Mouse (Mus musculus) mouse trophoblast stem cell (cell line): ENCODE measurements at regions not wholly inside any gene's neighbourhood (a gene's known extent, or its start where the extent isn't known, plus 50 kb on each side); places are given as distances from the start of the nearest gene placed in this dataset.

Source experiments
- in situ Hi-C, 2 experiments: fragments of 300-500 bp; cut with MseI, MboI; formaldehyde crosslinking; loops; 2 replicates in 1 of 2; 3 replicates in 1 of 2; pipeline ENCODE4 v1.15.1; 2025

DNA sequence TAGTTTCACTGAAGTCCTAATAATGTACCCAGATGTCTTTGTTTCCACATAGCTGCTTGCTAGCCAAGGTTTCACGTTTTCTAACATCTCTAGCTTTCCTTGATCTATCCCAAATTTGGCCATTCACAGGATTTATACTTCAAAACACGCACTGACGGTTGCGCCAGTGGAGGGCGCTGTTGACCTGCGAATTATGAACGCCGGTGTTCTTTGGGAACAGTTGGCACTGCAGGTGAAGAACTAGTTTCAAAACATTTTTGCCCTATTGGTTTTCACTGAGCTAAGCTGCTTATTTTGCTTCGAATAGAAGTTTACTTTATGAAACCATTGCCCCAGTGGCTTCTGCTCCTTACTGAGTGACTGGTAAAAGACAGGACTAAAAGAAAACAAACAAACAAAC is 76.7 kb upstream of the Slitrk3 start:
- in situ Hi-C loops, result loop anchor here in 1 of 2 experiments (25.0 kb wide), 1 partner anchor 2003 kb away; no protein-coding TSS in a partner anchor

DNA sequence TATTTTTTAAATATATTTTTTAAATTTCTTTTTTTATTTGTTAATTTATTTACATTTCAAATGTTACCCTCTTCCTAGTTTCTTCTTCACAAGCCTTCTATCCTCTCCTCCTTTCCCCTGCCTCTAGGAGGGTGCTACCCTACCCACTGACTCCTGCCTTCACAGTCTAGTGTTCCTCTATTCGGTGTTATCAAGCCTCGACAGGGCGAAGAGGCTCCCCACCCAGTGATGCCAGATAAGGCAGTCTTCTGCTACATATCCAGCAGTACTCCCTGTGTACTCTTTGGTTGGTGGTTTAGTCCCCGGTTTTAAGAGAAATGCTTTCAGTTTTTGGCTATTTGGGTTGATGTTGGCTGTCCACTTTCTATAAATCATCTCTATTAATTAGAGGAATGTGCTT is 67.5 kb upstream of the Slitrk3 start:
- in situ Hi-C loops, result loop anchor here in 1 of 2 experiments (25.0 kb wide), 1 partner anchor 2012 kb away; no protein-coding TSS in a partner anchor

DNA sequence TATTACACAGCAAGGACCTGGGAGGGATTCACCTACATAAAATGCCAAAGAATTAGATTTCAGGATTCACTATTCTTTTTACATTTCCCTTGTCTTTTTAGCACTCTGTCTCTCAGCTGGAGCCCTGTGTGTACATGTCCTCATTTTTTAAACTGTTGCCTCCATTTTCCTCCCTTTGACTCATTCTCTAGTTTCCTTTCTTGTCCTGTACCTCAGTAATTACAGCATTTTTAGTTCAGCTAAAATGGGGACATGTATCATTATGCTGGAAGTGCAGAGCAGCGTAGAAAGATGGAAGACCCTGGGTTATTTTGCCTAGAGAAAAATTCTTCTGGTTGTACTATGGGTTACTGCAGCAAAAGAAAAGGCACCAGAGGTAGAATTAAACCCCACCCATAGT is 51.5 kb upstream of the Slitrk3 start:
- in situ Hi-C loops, result no loop called here
